Mouse (Mus musculus) forebrain, embryonic 14.5 days (tissue): ENCODE measurements around the gene Als2cl. TPM values are rescaled to one million over a fixed set of nuclear protein-coding genes. Genes with fewer than 3 reads are reported as not detected.
A peak's percentile ranks its signal among the peaks of the same experiment; 100 is the strongest.

ENCODE experiments used
- ATAC-seq: fragments of 200-750 bp; cut with Nextera tagmentation; 2 replicates; pipeline ENCODE4 v1.8.0; 2017; ENCODE audit warnings: mild to moderate bottlenecking, moderate library complexity
- DNase-seq: peaks from one replicate; pipeline ENCODE4 v3.0.0-alpha.2; 2015; ENCODE audit warnings: low spot score
- H3K27ac ChIP-seq: fragments of 300-500 bp; sonication (generic); 2 replicates; pipeline ENCODE4 v1.5.1; 2014; ENCODE audit warnings: low read depth, mild to moderate bottlenecking, control low read depth, low read length, moderate library complexity
- H3K27me3 ChIP-seq: fragments of 300-500 bp; sonication (generic); replicated peaks from 2 replicates; pipeline ENCODE4 v1.6.1; 2014; ENCODE audit warnings: low read length, control low read depth, mixed read lengths; ENCODE audit not compliant: control insufficient read depth, insufficient read depth
- H3K36me3 ChIP-seq: fragments of 300-500 bp; sonication (generic); 2 replicates; pipeline ENCODE4 v1.6.1; 2014; ENCODE audit warnings: low read length, control low read depth; ENCODE audit not compliant: control insufficient read depth, insufficient read depth
- H3K4me1 ChIP-seq: fragments of 300-500 bp; sonication (generic); 2 replicates; pipeline ENCODE4 v1.6.1; 2014; ENCODE audit warnings: antibody characterized with exemption, low read length, control low read depth; ENCODE audit not compliant: control insufficient read depth, insufficient read depth
- H3K4me2 ChIP-seq: fragments of 300-500 bp; sonication (generic); 2 replicates; pipeline ENCODE4 v1.6.1; 2014; ENCODE audit warnings: mild to moderate bottlenecking, control low read depth, low read length
- H3K4me3 ChIP-seq: fragments of 300-500 bp; sonication (generic); 2 replicates; pipeline ENCODE4 v1.5.1; 2014; ENCODE audit warnings: low read depth, low read length, control low read depth
- H3K9ac ChIP-seq: fragments of 300-500 bp; sonication (generic); 2 replicates; pipeline ENCODE4 v1.6.1; 2014; ENCODE audit warnings: mild to moderate bottlenecking, low read length, control low read depth, moderate library complexity
- H3K9me3 ChIP-seq: fragments of 300-500 bp; sonication (generic); replicated peaks from 2 replicates; pipeline ENCODE4 v1.6.1; 2016; ENCODE audit warnings: low read length, control low read depth, mixed read lengths; ENCODE audit not compliant: control insufficient read depth
- WGBS: fragments of 180-500 bp; shearing (Covaris S2); extraction: QIAGEN DNeasy Blood & Tissue Kit; methylation state at CpG from one replicate; pipeline ENCODE4 v1.1.7; 2014; 5-methylcytosine and 5-hydroxymethylcytosine counted together
- polyA plus RNA-seq: library from polyadenylated mRNA; unstranded; fragments of >200 nt; fragmentation: Nextera tagmentation; extraction: Ambion mirVana; gene quantifications from 2 replicates; pipeline ENCODE4 v1.2.1, GENCODE M21; 2014

The Als2cl gene
- polyA plus RNA-seq, 1 experiment from 2014 or later: 0.62 TPM

DNA sequence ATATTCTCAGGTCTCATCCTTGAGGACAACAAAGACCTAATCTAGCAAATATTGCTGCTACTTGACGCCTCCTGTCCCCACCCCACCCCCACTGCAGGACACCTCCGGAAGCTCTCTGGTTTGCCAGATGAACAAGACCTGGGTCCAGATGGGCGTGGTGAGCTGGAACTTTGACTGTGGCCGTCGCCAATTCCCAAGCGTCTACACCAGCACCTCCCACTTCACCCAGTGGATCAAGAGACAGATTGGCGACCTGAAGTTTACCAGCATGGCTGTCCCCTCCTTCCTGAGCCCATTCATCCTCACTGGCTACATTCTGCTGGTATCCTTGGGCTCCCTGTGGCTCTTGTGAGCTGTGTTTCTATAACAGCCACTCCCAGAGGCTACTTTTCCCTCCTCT, 23.8 kb upstream of the Als2cl start:
- Histone ChIP-seq H3K9ac (no peak overlapping the region), H3K27ac (no peak overlapping the region), H3K9me3 (no peaks in the 10 kb centered on the region), H3K27me3 (0 out of 2 replicates have a peak, but pooled peaks cover 8% of the 10 kb centered on the region), H3K4me1 (0 out of 2 replicates have a peak, but pooled peaks cover 3% of the 10 kb centered on the region), H3K4me2 (no peak overlapping the region), H3K4me3 (no peak overlapping the region), H3K36me3 (no peaks in the 10 kb centered on the region)
- DNase-seq (no peak), ATAC-seq (no peak)
- WGBS: 78% methylated on average over 7 of the region's 7 CpGs

DNA sequence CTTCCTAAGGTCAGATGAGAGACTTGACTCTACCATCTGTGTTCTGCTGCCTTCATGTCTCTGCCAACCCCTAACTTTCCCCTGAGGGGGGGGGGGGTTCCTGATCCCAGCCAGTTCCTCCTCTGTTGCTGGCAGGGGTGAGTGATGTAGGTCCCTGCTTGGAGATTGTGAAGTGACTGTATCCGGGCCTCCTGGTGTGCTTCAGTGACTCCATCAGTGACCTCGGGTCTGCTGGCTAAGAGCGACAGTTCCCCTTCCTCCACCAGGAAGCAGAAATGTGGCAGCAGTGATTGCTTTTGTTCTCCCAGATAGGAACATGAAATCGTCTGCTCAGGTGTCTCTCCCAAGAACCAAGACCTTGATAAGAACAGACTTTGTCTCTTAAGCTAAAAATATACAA, 22.8 kb upstream of the Als2cl start:
- WGBS: 75% methylated on average over 4 of the region's 4 CpGs
- no peak overlapping the region for H3K9ac ChIP-seq

DNA sequence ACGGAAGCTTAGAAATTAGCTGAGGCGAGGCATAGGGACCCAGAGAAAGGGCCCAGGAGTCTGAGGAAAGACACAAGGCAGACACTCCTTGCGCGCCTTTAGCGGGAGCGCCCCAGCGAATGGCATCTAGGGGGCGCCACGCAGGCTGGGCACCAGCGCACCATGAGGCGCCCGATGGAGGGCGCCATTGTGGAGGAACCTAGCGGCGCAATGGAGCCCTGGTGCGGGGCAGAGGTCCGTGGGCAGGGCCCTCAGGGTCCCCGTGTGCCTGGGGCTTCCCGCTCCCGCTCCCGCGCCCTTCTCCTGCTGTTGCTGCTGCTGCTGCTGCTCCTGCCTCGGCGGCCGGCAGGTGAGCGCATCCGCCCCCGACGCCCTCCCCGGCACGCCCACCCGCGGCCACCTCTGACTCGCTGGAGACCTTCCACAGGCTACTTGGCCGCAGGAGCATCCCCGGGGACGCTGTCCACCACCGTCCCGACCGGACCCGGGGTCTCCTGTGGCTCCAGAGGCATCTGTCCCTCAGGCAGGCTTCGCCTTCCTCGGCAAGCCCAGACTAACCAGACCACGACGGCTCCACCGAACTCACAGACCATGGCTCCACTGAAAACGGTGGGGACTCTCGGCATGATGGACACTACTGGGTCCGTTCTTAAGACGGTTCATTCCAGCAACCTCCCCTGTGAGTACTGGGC, 21.7 kb upstream of the Als2cl start, which contains the start of gene Prss50:
Prss50 (plus strand) TSS at position 187 of the 692 bp plus-strand sequence.
- Histone ChIP-seq H3K27me3 (0 out of 2 replicates have a peak, but pooled peaks cover 8% of the 10 kb centered on the region), H3K4me3 (peak within 1 kb of the TSS; percentile 15; the same call in 1 of the 2 replicates), H3K4me2 (peak within 1 kb of the TSS; percentile 44), H3K9me3 (no peaks in the 10 kb centered on the region), H3K36me3 (no peaks in the 10 kb centered on the region), H3K27ac (no peak within 1 kb of the TSS), H3K9ac (0 out of 2 replicates have a peak within 1 kb of the TSS, but pooled peaks have one; percentile 21), H3K4me1 (0 out of 2 replicates have a peak, but pooled peaks cover 3% of the 10 kb centered on the region)
- 9% methylated on average over 41 of the region's 50 CpGs for WGBS
- ATAC-seq (no peak), DNase-seq (peak; percentile 23)

More for the DNA sequence above, 22.8 kb upstream of the Als2cl start:
- Histone ChIP-seq H3K4me2 (no peak overlapping the region), H3K27ac (no peak overlapping the region), H3K27me3 (0 out of 2 replicates have a peak, but pooled peaks cover 8% of the 10 kb centered on the region), H3K4me1 (0 out of 2 replicates have a peak, but pooled peaks cover 3% of the 10 kb centered on the region), H3K4me3 (no peak overlapping the region), H3K9me3 (no peaks in the 10 kb centered on the region), H3K36me3 (no peaks in the 10 kb centered on the region)
- ATAC-seq: no peak
- DNase-seq: no peak

DNA sequence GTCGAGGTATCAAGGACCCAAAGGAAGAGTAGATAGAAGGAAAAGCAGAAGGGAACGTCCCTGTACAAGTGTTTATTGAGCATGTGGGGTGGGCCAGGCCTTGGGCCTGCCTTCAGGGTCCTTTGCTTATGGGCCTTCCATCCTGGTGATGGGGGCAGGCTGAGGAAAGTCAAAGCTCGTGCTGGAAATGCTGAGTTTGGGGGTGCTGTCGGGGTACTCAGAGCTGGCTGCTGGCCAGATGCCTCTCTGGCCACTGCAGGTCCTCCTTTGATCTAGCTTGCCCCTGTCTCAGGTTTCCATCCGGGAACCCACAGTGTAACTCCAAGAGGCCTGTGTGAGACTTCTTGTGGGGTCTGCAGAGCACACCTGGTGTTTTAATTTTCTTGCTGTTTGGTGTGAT, 21.1 kb upstream of the Als2cl start:
- H3K4me2 ChIP-seq: no peak overlapping the region
- ATAC-seq: no peak
- no peaks in the 10 kb centered on the region for H3K9me3 ChIP-seq
- no peaks in the 10 kb centered on the region for H3K36me3 ChIP-seq
- 0 out of 2 replicates have a peak, but pooled peaks cover 8% of the 10 kb centered on the region for H3K27me3 ChIP-seq
- no peak for DNase-seq
- no peak overlapping the region for H3K4me3 ChIP-seq
- 59% methylated on average over 5 of the region's 5 CpGs for WGBS
- no peak overlapping the region for H3K27ac ChIP-seq
- no peak overlapping the region for H3K9ac ChIP-seq
- H3K4me1 ChIP-seq: 0 out of 2 replicates have a peak, but pooled peaks cover 3% of the 10 kb centered on the region

DNA sequence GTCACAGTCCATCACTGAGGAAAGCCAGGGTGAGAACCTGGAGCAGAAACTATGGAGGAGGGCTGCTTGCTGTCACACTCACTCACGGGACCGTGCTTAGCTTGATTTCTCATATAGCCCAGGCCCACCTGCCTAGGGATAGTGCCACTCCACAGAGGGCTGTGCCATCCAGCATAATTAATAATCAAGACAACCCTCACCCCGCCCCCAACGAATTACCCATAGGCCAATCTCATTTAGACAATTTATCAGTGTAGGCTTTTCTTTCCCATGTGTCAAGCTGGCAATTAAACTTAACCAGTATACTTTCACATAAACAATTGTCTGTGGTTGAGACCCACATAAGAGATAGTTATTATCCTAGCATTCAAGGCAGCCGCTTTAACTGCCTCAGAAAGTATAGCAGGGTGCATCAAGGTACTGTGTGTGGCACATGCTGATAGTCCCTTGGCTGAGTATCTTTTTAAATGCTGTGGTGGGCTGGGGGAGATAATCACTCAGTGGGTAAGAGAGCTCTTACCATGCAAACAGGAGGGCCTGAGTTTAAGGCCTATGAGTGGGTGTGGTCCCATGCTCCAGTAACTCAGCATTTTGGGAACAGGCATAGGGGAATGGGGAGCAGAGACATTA, 20.6 kb upstream of the Als2cl start:
- H3K9ac ChIP-seq: no peak overlapping the region
- 83% methylated on average over 5 of the region's 5 CpGs for WGBS

DNA sequence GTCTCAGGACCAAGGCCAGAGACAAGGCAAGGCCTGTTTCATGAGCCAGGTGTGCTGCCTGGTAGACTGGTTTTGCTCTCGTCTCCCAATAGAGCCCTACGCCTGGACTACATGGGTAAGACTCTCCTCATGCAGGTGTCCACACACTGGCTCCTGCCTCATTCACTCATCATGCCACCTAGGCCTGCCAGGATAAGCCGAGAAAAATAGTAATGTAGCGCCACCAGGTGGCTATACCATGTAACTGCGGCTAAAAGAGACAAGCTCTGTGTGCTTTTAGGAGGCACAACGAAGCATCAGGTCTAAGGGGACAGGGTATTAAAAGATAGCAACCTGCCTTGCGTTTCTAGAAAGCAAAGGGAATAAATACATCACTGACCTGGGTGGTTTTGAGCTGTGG, 8.6 kb upstream of the Als2cl start:
- Histone ChIP-seq H3K4me2 (no peak overlapping the region), H3K4me1 (peaks cover 12% of the 10 kb centered on the region), H3K9ac (no peak overlapping the region), H3K4me3 (no peak overlapping the region), H3K9me3 (no peaks in the 10 kb centered on the region), H3K27ac (no peak overlapping the region), H3K27me3 (0 out of 2 replicates have a peak, but pooled peaks cover 16% of the 10 kb centered on the region), H3K36me3 (no peaks in the 10 kb centered on the region)
- peak; percentile 64 for DNase-seq
- no peak for ATAC-seq
- 19% methylated on average over 7 of the region's 7 CpGs for WGBS

More for the DNA sequence above, 20.6 kb upstream of the Als2cl start:
- 0 out of 2 replicates have a peak, but pooled peaks cover 3% of the 10 kb centered on the region for H3K4me1 ChIP-seq
- no peak for DNase-seq
- H3K27ac ChIP-seq: no peak overlapping the region
- H3K36me3 ChIP-seq: no peaks in the 10 kb centered on the region
- no peak overlapping the region for H3K4me3 ChIP-seq
- H3K9me3 ChIP-seq: no peaks in the 10 kb centered on the region
- H3K4me2 ChIP-seq: no peak overlapping the region
- ATAC-seq: no peak
- 0 out of 2 replicates have a peak, but pooled peaks cover 8% of the 10 kb centered on the region for H3K27me3 ChIP-seq

DNA sequence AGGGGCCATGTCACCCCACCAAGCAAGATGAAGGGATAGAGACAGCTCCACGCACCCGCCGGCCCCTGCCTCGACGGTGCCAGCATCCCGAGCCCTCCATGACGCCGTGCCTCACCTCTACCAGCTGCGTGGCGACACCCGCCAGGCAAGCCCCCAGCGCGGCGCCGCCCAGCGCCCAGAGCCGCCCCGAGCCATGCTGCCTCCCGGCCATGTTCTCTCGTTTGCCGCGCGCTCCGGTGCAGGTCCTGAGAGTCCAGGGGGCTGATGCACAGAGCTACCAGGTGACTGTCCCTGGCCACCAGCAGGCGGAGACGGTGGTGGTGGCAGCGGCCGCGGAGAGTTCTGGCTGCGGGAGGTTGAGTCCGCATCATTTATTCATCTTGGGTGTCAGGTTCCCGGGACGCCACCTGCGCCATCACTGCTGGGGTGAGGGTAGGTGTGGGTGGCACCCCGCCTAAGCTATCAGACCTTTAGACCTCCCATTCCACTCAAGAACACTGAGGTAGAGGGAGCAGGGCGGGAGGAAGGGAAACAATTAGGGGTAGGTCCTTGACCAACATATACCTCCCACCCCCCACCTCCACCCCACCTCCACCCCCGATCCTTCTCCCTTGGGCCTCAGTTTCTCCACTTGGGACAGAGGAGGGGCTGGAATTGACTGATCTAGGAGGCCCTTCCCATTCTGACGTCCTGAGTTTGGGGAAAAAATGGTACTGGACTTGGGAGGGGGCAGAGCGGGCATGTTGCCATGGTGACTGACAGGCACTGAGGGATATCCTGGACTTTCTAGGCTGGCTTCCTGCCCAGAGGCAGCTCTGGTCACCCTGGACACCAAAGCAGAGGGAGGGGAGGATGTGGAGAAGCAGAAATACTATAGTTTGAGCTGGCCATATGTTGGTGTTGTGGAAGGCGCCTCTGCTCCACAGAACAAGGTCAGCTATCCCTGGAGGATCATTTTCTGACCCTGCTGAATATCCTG, 5.7 kb upstream of the Als2cl start:
- H3K4me3 ChIP-seq: peak overlapping the region; percentile 23
- WGBS: 8% methylated on average over 40 of the region's 40 CpGs
- peaks cover 18% of the 10 kb centered on the region for H3K27me3 ChIP-seq
- no peaks in the 10 kb centered on the region for H3K9me3 ChIP-seq
- H3K9ac ChIP-seq: peak overlapping the region; percentile 45
- peak overlapping the region; percentile 54 for H3K4me2 ChIP-seq
- DNase-seq: peak; percentile 78
- H3K27ac ChIP-seq: no peak overlapping the region
- H3K4me1 ChIP-seq: peaks cover 12% of the 10 kb centered on the region
- peak; percentile 76 for ATAC-seq
- H3K36me3 ChIP-seq: no peaks in the 10 kb centered on the region

DNA sequence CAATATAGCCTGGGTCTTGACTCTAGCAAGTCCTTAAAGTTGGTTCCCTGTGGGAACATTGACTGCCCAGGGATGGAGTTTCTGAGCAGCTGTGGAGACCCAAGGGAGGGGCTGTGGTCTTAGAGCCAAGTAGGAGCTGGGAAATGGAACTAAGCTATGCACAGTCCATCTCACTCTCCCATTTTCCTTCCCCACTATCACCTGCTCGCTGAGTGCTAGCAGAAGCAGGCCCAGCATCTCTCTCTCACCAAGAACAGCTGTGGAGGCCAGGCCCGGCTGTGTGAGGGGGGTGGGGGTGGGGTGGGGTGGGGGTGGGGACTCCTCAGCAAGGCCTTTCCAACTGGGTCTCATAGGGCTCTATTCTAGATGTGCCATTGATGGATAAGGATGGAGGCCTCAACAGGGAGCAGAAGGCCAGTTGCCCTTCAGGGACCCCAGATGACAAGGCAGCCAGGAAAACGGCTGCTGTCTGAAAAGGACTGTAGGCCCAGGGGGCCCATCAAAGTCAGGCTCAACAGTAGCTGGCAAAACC, 4.9 kb upstream of the Als2cl start:
- peak; percentile 30; the same call in 1 of the 2 replicates for ATAC-seq
- 11% methylated on average over 3 of the region's 3 CpGs for WGBS
- no peak overlapping the region for H3K4me3 ChIP-seq

More for the DNA sequence above, 4.9 kb upstream of the Als2cl start:
- Histone ChIP-seq H3K27ac (no peak overlapping the region), H3K4me1 (peaks cover 12% of the 10 kb centered on the region), H3K9ac (no peak overlapping the region), H3K4me2 (peak overlapping the region; percentile 54; the same call in 1 of the 2 replicates), H3K9me3 (no peaks in the 10 kb centered on the region), H3K27me3 (peaks cover 25% of the 10 kb centered on the region), H3K36me3 (no peaks in the 10 kb centered on the region)
- DNase-seq: peak; percentile 7
